Mouse (Mus musculus) v-Abl transformed pro-B cells (cell line): Measurements from ENCODE around the gene Dnajb2.

Experiments used
- in situ Hi-C, 2 experiments: fragments of 400-800 bp; cut with MboI; formaldehyde crosslinking; loops; one replicate each; pipeline ENCODE4 v1.15.1; 2025; ENCODE audit not compliant: unreplicated experiment in 2 of 2

The Dnajb2 gene

GRCm38 (mm10) chr1:75284911-75285310 is 48.7 kb downstream of the Dnajb2 start:
- in situ Hi-C loops, result loop anchor here in 1 of 2 experiments (10.0 kb wide), 1 partner anchor 340 kb away; no protein-coding TSS in a partner anchor

- in situ Hi-C loops, result loop anchor here in 1 of 2 experiments (10.0 kb wide), 1 partner anchor 345 kb away; no protein-coding TSS in a partner anchor
These were observed 53.2 kb downstream of the Dnajb2 start for GRCm38 (mm10) chr1:75289376-75289775.

GRCm38 (mm10) chr1:75289888-75290431 is 53.8 kb downstream of the Dnajb2 start:
- in situ Hi-C loops, result loop anchor here in 1 of 2 experiments (10.0 kb wide), 1 partner anchor 345 kb away; no protein-coding TSS in a partner anchor

GRCm38 (mm10) chr1:75290582-75290981 is 54.4 kb downstream of the Dnajb2 start:
- in situ Hi-C loops, result no loop called here

- in situ Hi-C loops, result no loop called here
These were observed 55.1 kb downstream of the Dnajb2 start for GRCm38 (mm10) chr1:75291321-75291720.

- in situ Hi-C loops, result no loop called here
These were observed 56.5 kb downstream of the Dnajb2 start for GRCm38 (mm10) chr1:75292476-75293330.

GRCm38 (mm10) chr1:75293331-75293701 is 57.1 kb downstream of the Dnajb2 start:
- in situ Hi-C loops, result no loop called here

GRCm38 (mm10) chr1:75294294-75294693 is 58.1 kb downstream of the Dnajb2 start:
- in situ Hi-C loops, result no loop called here
